ENCODE assay signal across 8 mouse cellular contexts in the genomic region with DNA sequence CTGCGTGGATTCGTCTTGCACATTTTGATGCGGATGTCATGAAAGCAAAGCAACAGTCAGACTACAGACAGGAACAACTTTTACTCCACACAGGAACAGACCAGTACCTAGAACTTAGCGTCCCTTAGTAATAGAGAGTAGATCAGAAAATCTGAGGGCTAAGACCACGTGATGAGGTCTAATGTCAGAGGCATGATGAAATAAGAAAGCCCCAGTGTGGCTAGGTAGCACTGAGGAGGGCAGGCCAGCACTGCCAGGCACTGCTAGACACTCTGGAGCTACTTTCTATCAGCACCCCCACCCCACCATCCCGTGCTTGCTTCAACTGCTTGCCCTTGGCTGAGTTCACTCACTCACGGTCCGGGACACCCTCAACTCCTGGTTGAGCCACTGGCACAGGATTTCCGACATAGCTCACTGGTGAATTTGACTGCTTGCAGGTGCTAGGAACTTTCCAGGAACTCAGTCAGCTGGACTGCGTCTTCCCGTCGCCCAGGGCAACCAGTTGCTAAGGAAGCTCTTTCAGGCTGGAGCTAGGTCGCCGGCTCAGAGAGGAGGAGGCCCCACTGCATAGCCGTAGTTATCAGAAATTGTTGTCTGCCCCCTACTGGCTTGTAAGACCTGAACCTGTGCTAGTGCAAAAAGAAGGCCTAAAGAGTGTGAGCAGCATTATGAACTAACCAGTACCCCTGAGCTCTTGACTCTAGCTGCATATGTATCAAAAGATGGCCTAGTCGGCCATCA. TPM values are rescaled to one million over a fixed set of nuclear protein-coding genes. Genes with fewer than 3 reads are reported as not detected.
DNase-seq lines count a peak whose midpoint lies in the region; ATAC-seq and TF ChIP-seq lines count a peak whose summit lies in the region.

Gene Spef2 (minus strand): TSS at position 510 of the 744 bp plus-strand sequence.

- H3K9ac ChIP-seq in embryonic facial prominence, embryonic 13.5 days, result no peak within 1 kb of the TSS
- H3K9ac ChIP-seq in heart, embryonic 11.5 days (ENCODE audit: low read depth, low read length), result no peak within 1 kb of the TSS
- H3K9ac ChIP-seq in kidney, embryonic 14.5 days (ENCODE audit: low read depth, low read length), result no peak within 1 kb of the TSS
- H3K9ac ChIP-seq in limb, embryonic 13.5 days, result no peak within 1 kb of the TSS
- no peak within 1 kb of the TSS for H3K9ac ChIP-seq in midbrain, embryonic 14.5 days (replicated peaks; ENCODE audit: low read length)

- no peak for TF ChIP-seq CTCF in spleen, adult 2 months (IDR thresholded peaks at IDR 0.05; ENCODE audit: extremely low read depth, insufficient read depth, insufficient read length, insufficient replicate concordance)

- no peaks in the 10 kb centered on the region for H3K36me3 ChIP-seq in embryonic facial prominence, embryonic 13.5 days
- no peaks in the 10 kb centered on the region for H3K36me3 ChIP-seq in heart, embryonic 11.5 days (ENCODE audit: control insufficient read depth, insufficient read depth, low read length)
- H3K36me3 ChIP-seq in kidney, embryonic 14.5 days (ENCODE audit: control insufficient read depth, insufficient read depth, low read length), result no peaks in the 10 kb centered on the region
- H3K36me3 ChIP-seq in limb, embryonic 13.5 days, result no peaks in the 10 kb centered on the region
- H3K36me3 ChIP-seq in midbrain, embryonic 14.5 days (ENCODE audit: control insufficient read depth, insufficient read depth, low read length), result no peaks in the 10 kb centered on the region
- H3K36me3 ChIP-seq in spleen, adult 2 months (ENCODE audit: control insufficient read depth, insufficient read depth, low read length), result no peaks in the 10 kb centered on the region

- peak within 1 kb of the TSS; percentile 36 for H3K4me3 ChIP-seq in embryonic facial prominence, embryonic 13.5 days
- H3K4me3 ChIP-seq in heart, embryonic 11.5 days (ENCODE audit: low read depth, low read length), result 0 out of 2 replicates have a peak within 1 kb of the TSS, but pooled peaks have one; percentile 1
- H3K4me3 ChIP-seq in kidney, embryonic 14.5 days (ENCODE audit: low read length), result peak within 1 kb of the TSS; percentile 29
- peak within 1 kb of the TSS; percentile 28 for H3K4me3 ChIP-seq in limb, embryonic 13.5 days
- peak within 1 kb of the TSS; percentile 19; the same call in 1 of the 2 replicates for H3K4me3 ChIP-seq in midbrain, embryonic 14.5 days (replicated peaks; ENCODE audit: low read depth, low read length)
- peak within 1 kb of the TSS; percentile 67 for H3K4me3 ChIP-seq in spleen, adult 2 months (ENCODE audit: extremely low read depth, insufficient read depth, insufficient read length)

- H3K27me3 ChIP-seq in embryonic facial prominence, embryonic 13.5 days, result no peaks in the 10 kb centered on the region
- H3K27me3 ChIP-seq in heart, embryonic 11.5 days (ENCODE audit: control insufficient read depth, insufficient read depth, low read length), result no peaks in the 10 kb centered on the region
- no peaks in the 10 kb centered on the region for H3K27me3 ChIP-seq in kidney, embryonic 14.5 days (ENCODE audit: control insufficient read depth, insufficient read depth, low read length)
- no peaks in the 10 kb centered on the region for H3K27me3 ChIP-seq in limb, embryonic 13.5 days
- no peaks in the 10 kb centered on the region for H3K27me3 ChIP-seq in midbrain, embryonic 14.5 days (ENCODE audit: control insufficient read depth, insufficient read depth, low read length)
- no peaks in the 10 kb centered on the region for H3K27me3 ChIP-seq in spleen, adult 2 months (ENCODE audit: control insufficient read depth, insufficient read depth, low read length)

- TF ChIP-seq POLR2A in spleen, adult 2 months (IDR thresholded peaks at IDR 0.05; ENCODE audit: low read depth, low read length), result no peak

- ATAC-seq in embryonic facial prominence, embryonic 13.5 days (ENCODE audit: insufficient number of reproducible peaks, insufficient read depth, low FRiP score, low TSS enrichment, low read depth), result peak; percentile 81
- ATAC-seq in heart, embryonic 11.5 days (replicated peaks; ENCODE audit: insufficient number of reproducible peaks, low FRiP score, low TSS enrichment), result peak; percentile 85
- ATAC-seq in kidney, embryonic 14.5 days (ENCODE audit: low FRiP score, low TSS enrichment), result peak; percentile 96
- peak; percentile 93 for ATAC-seq in limb, embryonic 13.5 days (ENCODE audit: low FRiP score, low read depth)
- ATAC-seq in midbrain, embryonic 14.5 days (ENCODE audit: low FRiP score, low TSS enrichment), result peak; percentile 73

- H3K9me3 ChIP-seq in embryonic facial prominence, embryonic 13.5 days, result no peaks in the 10 kb centered on the region
- H3K9me3 ChIP-seq in heart, embryonic 11.5 days (replicated peaks; ENCODE audit: control insufficient read depth, low read length), result no peaks in the 10 kb centered on the region
- H3K9me3 ChIP-seq in kidney, embryonic 14.5 days (ENCODE audit: control insufficient read depth, low read length), result no peaks in the 10 kb centered on the region
- H3K9me3 ChIP-seq in limb, embryonic 13.5 days, result no peaks in the 10 kb centered on the region
- H3K9me3 ChIP-seq in midbrain, embryonic 14.5 days (ENCODE audit: control insufficient read depth, low read length), result no peaks in the 10 kb centered on the region

- peak; percentile 21 for DNase-seq in 3134 (ENCODE audit: extremely low read depth, insufficient read length, low spot score)
- peak; percentile 27 to 54 for DNase-seq in adrenal gland, postnatal 4 days (ENCODE audit: low spot score in 2 of 2)
- DNase-seq in midbrain, embryonic 14.5 days, result peak; percentile 77
- DNase-seq in spleen, adult 2 months (ENCODE audit: low read depth in 1 of 2, low spot score in 2 of 2), result peak; percentile 68 to 72

- H3K4me2 ChIP-seq in embryonic facial prominence, embryonic 13.5 days, result peak within 1 kb of the TSS; percentile 54
- peak within 1 kb of the TSS; percentile 39 for H3K4me2 ChIP-seq in heart, embryonic 11.5 days
- peak within 1 kb of the TSS; percentile 42 for H3K4me2 ChIP-seq in kidney, embryonic 14.5 days (replicated peaks; ENCODE audit: low read depth, low read length)
- H3K4me2 ChIP-seq in limb, embryonic 13.5 days (replicated peaks), result peak within 1 kb of the TSS; percentile 50
- H3K4me2 ChIP-seq in midbrain, embryonic 14.5 days (ENCODE audit: low read length), result peak within 1 kb of the TSS; percentile 40

- no peaks in the 10 kb centered on the region for H3K4me1 ChIP-seq in embryonic facial prominence, embryonic 13.5 days
- H3K4me1 ChIP-seq in heart, embryonic 11.5 days (ENCODE audit: control insufficient read depth, insufficient read depth, low read length), result no peaks in the 10 kb centered on the region
- no peaks in the 10 kb centered on the region for H3K4me1 ChIP-seq in kidney, embryonic 14.5 days (ENCODE audit: control insufficient read depth, insufficient read depth, low read length)
- H3K4me1 ChIP-seq in limb, embryonic 13.5 days, result peaks cover 4% of the 10 kb centered on the region; the same call in 1 of the 2 replicates
- no peaks in the 10 kb centered on the region for H3K4me1 ChIP-seq in midbrain, embryonic 14.5 days (ENCODE audit: control insufficient read depth, insufficient read depth, low read length)
- H3K4me1 ChIP-seq in spleen, adult 2 months (ENCODE audit: control insufficient read depth, insufficient read depth, insufficient read length), result 0 out of 2 replicates have a peak, but pooled peaks cover 3% of the 10 kb centered on the region

- WGBS in embryonic facial prominence, embryonic 13.5 days, result 19% methylated on average over 16 of the region's 16 CpGs
- WGBS in heart, embryonic 11.5 days (ENCODE audit: insufficient replicate concordance), result 27% methylated on average over 16 of the region's 16 CpGs
- WGBS in kidney, embryonic 14.5 days, result 28% methylated on average over 16 of the region's 16 CpGs
- 27% methylated on average over 16 of the region's 16 CpGs for WGBS in limb, embryonic 13.5 days
- 32% methylated on average over 16 of the region's 16 CpGs for WGBS in midbrain, embryonic 14.5 days
- WGBS in spleen, adult 2 months, result 3% methylated on average over 16 of the region's 16 CpGs

- no peak within 1 kb of the TSS for H3K27ac ChIP-seq in embryonic facial prominence, embryonic 13.5 days
- no peak within 1 kb of the TSS for H3K27ac ChIP-seq in heart, embryonic 11.5 days (ENCODE audit: low read depth, low read length)
- no peak within 1 kb of the TSS for H3K27ac ChIP-seq in kidney, embryonic 14.5 days (ENCODE audit: low read depth, low read length)
- no peak within 1 kb of the TSS for H3K27ac ChIP-seq in limb, embryonic 13.5 days
- no peak within 1 kb of the TSS for H3K27ac ChIP-seq in midbrain, embryonic 14.5 days (replicated peaks; ENCODE audit: low read depth, low read length)
- H3K27ac ChIP-seq in spleen, adult 2 months (ENCODE audit: insufficient read depth, low read length), result peak within 1 kb of the TSS; percentile 41

RNA-seq across cellular contexts. Expression of gene Spef2, which starts in this region (rescaled TPM):
- under 1 TPM; 0.56 to 0.92 TPM for total RNA-seq in adrenal gland, postnatal 4 days (2021)
- polyA plus RNA-seq in embryonic facial prominence, embryonic 13.5 days (2015; fragmentation: Nextera tagmentation; extraction: Ambion mirVana), result 0.29 and 0.41 TPM in 2 replicates
- 0.08 and 0.24 TPM in 2 replicates for polyA plus RNA-seq in heart, embryonic 11.5 days (2014; fragmentation: Nextera tagmentation; extraction: Ambion mirVana)
- 0.17 and 0.45 TPM in 2 replicates for polyA plus RNA-seq in kidney, embryonic 14.5 days (2014; fragmentation: Nextera tagmentation; extraction: Ambion mirVana)
- 0.18 and 0.23 TPM in 2 replicates for polyA plus RNA-seq in limb, embryonic 13.5 days (2015; fragmentation: Nextera tagmentation; extraction: Ambion mirVana)
- 1.1 and 2.0 TPM in 2 replicates for polyA plus RNA-seq in midbrain, embryonic 14.5 days (2014; fragmentation: Nextera tagmentation; extraction: Ambion mirVana)
- 0.04 and 0.05 TPM in 2 replicates for polyA plus RNA-seq in spleen, adult 2 months (2012; rRNA removed)

Comparison
In these comparisons a context has a peak if more than half of its experiments do, and no peak if none do; other contexts are left out.
1. Peak in DNase-seq in adrenal gland, postnatal 4 days; RNA of the gene not detected or under 1 TPM.
2. Peak in ATAC-seq, H3K4me3 ChIP-seq and H3K4me2 ChIP-seq in embryonic facial prominence, embryonic 13.5 days; RNA of the gene not detected or under 1 TPM.
3. Peak in ATAC-seq, H3K4me3 ChIP-seq and H3K4me2 ChIP-seq in heart, embryonic 11.5 days; RNA of the gene not detected or under 1 TPM.
4. Peak in ATAC-seq, H3K4me3 ChIP-seq and H3K4me2 ChIP-seq in kidney, embryonic 14.5 days; RNA of the gene not detected or under 1 TPM.
5. Peak in ATAC-seq, H3K4me3 ChIP-seq and H3K4me2 ChIP-seq in limb, embryonic 13.5 days; RNA of the gene not detected or under 1 TPM.
6. Peak in DNase-seq, H3K4me3 ChIP-seq and H3K27ac ChIP-seq in spleen, adult 2 months; RNA of the gene not detected or under 1 TPM.
7. DNase-seq: peak in every context shown above with its lines; median percentile 77 in midbrain, embryonic 14.5 days; 70 in spleen, adult 2 months; 40 in adrenal gland, postnatal 4 days; 21 in 3134.
8. H3K4me3 ChIP-seq: peak in every context shown above with its lines; median percentile 67 in spleen, adult 2 months; 36 in embryonic facial prominence, embryonic 13.5 days; 29 in kidney, embryonic 14.5 days; 28 in limb, embryonic 13.5 days; 19 in midbrain, embryonic 14.5 days; 1 in heart, embryonic 11.5 days.